Mouse (Mus musculus) CD8-positive naive resting alpha-beta T cell, adult 57 days (primary cell): ENCODE results near the gene Neurog2. TPM values are rescaled to one million over a fixed set of nuclear protein-coding genes. Genes with fewer than 3 reads are reported as not detected.

Experiments
- total RNA-seq: library from RNA; stranded (reverse); gene quantifications from one replicate; pipeline ENCODE4 v1.2.4, GENCODE M21; 2023

Gene Neurog2
- not detected for total RNA-seq

DNA sequence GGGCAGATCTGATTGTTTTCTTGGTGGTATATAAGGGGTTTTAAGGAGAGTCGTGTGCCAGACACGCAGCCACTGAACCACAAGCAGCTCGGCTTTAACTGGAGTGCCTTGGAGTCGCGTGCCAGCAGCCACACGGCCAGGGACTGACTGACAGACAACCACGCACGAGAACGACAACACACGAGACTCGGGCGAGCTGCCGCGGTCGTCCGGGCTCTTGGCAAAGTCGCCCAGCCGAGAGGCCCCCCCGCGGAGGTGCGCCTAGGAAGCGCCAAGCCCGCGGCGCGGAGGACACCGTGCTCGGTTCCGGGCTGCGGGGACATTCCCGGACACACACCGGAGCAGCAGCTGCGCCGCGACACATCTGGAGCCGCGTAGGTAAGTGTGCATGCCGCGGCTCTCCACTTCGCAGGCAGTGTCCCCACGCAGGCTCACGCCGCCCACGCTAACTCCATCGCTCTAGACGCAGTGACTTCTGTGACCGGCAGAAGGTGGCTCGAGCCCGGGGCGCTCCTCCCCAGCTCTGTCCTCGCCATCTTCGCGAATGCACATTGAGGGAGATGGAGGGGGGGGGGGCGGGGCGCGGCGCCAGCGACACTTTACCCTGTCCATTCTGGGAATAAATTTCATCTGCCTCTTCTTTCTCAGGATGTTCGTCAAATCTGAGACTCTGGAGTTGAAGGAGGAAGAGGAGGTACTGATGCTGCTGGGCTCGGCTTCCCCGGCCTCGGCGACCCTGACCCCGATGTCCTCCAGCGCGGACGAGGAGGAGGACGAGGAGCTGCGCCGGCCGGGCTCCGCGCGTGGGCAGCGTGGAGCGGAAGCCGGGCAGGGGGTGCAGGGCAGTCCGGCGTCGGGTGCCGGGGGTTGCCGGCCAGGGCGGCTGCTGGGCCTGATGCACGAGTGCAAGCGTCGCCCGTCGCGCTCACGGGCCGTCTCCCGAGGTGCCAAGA lies at the start of gene Neurog2:
TSS of gene Neurog2 (plus strand) at position 56 of the 953 bp plus-strand sequence.

Other genes starting within 250 kb of the Neurog2 start
- gene Ank2, start 133.8 kb upstream of the Neurog2 start, total RNA-seq, result not detected
- gene Larp7, start 79.8 kb upstream of the Neurog2 start, total RNA-seq, result 40.2 TPM
- gene Zgrf1, start 79.6 kb upstream of the Neurog2 start, total RNA-seq, result 9.0 TPM
- gene Alpk1, start 147.4 kb downstream of the Neurog2 start, total RNA-seq, result 4.8 TPM
- gene Tifa, start 156.7 kb downstream of the Neurog2 start, total RNA-seq, result 3.7 TPM
- gene Ap1ar, start 204.4 kb downstream of the Neurog2 start, total RNA-seq, result 72.7 TPM